In the genomic region with DNA sequence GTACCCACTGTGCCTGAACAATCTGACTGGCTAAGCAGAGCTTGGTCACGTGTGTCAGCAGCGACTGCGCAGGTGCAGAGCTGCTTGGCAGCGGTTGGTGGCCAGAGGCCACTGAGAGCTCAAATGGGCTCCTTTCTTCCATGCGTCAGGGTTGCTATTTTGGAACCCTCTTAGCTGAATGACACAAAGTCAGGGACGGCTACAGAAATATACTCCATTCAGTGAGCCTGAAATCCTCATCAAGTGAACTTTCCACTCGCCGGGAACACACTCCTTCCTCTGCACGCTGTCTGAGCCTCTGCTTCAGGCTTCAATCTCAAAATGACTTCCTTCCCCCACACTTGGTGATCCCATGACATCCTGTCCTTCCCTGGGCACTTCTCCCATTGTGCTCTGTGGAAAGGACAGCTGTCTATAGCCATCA, we compare ENCODE assay signal across 9 mouse cellular contexts. TPM values are rescaled to one million over a fixed set of nuclear protein-coding genes. Genes with fewer than 3 reads are reported as not detected.
DNase-seq lines count a peak whose midpoint lies in the region; ATAC-seq lines count a peak whose summit lies in the region.
"Had no signal": no experiment of that assay in that cellular context is flagged by ENCODE, and none has a peak within 500 bp of the region (broad histone marks: within the 10 kb centered on the region; RNA-seq: fewer than 3 reads in every experiment).

No protein-coding gene starts in this region.

- no peaks in the 10 kb centered on the region for H3K27me3 ChIP-seq in neural tube, embryonic 11.5 days (ENCODE audit: control insufficient read depth, insufficient read depth, low read length)
- H3K27me3 ChIP-seq in heart, embryonic 16.5 days (ENCODE audit: control insufficient read depth, insufficient read depth, low read length) = no peaks in the 10 kb centered on the region
- no peaks in the 10 kb centered on the region for H3K27me3 ChIP-seq in liver, embryonic 15.5 days

- no peak for ATAC-seq in neural tube, embryonic 11.5 days (ENCODE audit: insufficient read depth, low FRiP score, low TSS enrichment)
- ATAC-seq in heart, embryonic 16.5 days (replicated peaks; ENCODE audit: extremely low read depth, insufficient read depth, low FRiP score) = peak; percentile 77
- ATAC-seq in liver, embryonic 15.5 days (ENCODE audit: insufficient read depth) = no peak
- no peak for ATAC-seq in inflammation-experienced regulatory T-cells, adult 6 months

- 56% methylated on average over 9 of the region's 9 CpGs for WGBS in neural tube, embryonic 11.5 days
- WGBS in heart, embryonic 16.5 days = 33% methylated on average over 9 of the region's 9 CpGs
- WGBS in liver, embryonic 15.5 days (ENCODE audit: insufficient replicate concordance) = 58% methylated on average over 9 of the region's 9 CpGs

- peak; percentile 48 for DNase-seq in adrenal gland, postnatal 14 days
- no peak for DNase-seq in adrenal gland, postnatal 4 days (ENCODE audit: low spot score in 2 of 2)
- DNase-seq in neural tube, embryonic 11.5 days (ENCODE audit: low spot score) = no peak
- DNase-seq in neural tube, embryonic 10.5 days (ENCODE audit: extremely low spot score, low spot score) = no peak
- no peak for DNase-seq in embryo, embryonic 10 days (ENCODE audit: low spot score)

- H3K9ac ChIP-seq in neural tube, embryonic 11.5 days (ENCODE audit: low read length) = no peak overlapping the region
- peak overlapping the region; percentile 11 for H3K9ac ChIP-seq in heart, embryonic 16.5 days (ENCODE audit: low read length)
- H3K9ac ChIP-seq in liver, embryonic 15.5 days = no peak overlapping the region
- H3K9ac ChIP-seq: liver, embryonic 14.5 days had no signal

- peaks cover 10% of the 10 kb centered on the region for H3K4me1 ChIP-seq in neural tube, embryonic 11.5 days (ENCODE audit: control insufficient read depth, insufficient read depth, low read length)
- peaks cover 29% of the 10 kb centered on the region for H3K4me1 ChIP-seq in heart, embryonic 16.5 days (ENCODE audit: control insufficient read depth, insufficient read depth, low read length)
- peaks cover 25% of the 10 kb centered on the region for H3K4me1 ChIP-seq in liver, embryonic 15.5 days (replicated peaks)

- H3K27ac ChIP-seq in neural tube, embryonic 11.5 days (ENCODE audit: low read depth, low read length) = 0 out of 2 replicates have a peak overlapping the region, but pooled peaks have one; percentile 27
- H3K27ac ChIP-seq in heart, embryonic 16.5 days (ENCODE audit: low read length) = peak overlapping the region; percentile 91
- H3K27ac ChIP-seq in liver, embryonic 15.5 days (replicated peaks) = peak overlapping the region; percentile 76
- H3K27ac ChIP-seq: liver, embryonic 14.5 days had no signal

- no peaks in the 10 kb centered on the region for H3K9me3 ChIP-seq in neural tube, embryonic 11.5 days (ENCODE audit: control insufficient read depth, low read length)
- peaks cover 5% of the 10 kb centered on the region for H3K9me3 ChIP-seq in heart, embryonic 16.5 days (replicated peaks; ENCODE audit: control insufficient read depth, low read length)
- H3K9me3 ChIP-seq in liver, embryonic 15.5 days (replicated peaks) = no peaks in the 10 kb centered on the region

- H3K36me3 ChIP-seq in neural tube, embryonic 11.5 days (ENCODE audit: control insufficient read depth, insufficient read depth, low read length) = peaks cover 2% of the 10 kb centered on the region; the same call in 1 of the 2 replicates
- peaks cover 22% of the 10 kb centered on the region for H3K36me3 ChIP-seq in heart, embryonic 16.5 days (ENCODE audit: control insufficient read depth, insufficient read depth)
- H3K36me3 ChIP-seq in liver, embryonic 15.5 days (replicated peaks) = no peaks in the 10 kb centered on the region

- no peak overlapping the region for H3K4me2 ChIP-seq in neural tube, embryonic 11.5 days (ENCODE audit: low read depth)
- H3K4me2 ChIP-seq in heart, embryonic 16.5 days (ENCODE audit: low read depth, low read length) = peak overlapping the region; percentile 58
- no peak overlapping the region for H3K4me2 ChIP-seq in liver, embryonic 15.5 days

- H3K4me3 ChIP-seq in neural tube, embryonic 11.5 days (ENCODE audit: low read depth, low read length) = no peak overlapping the region
- H3K4me3 ChIP-seq in heart, embryonic 16.5 days (ENCODE audit: low read length) = peak overlapping the region; percentile 24; the same call in 1 of the 2 replicates
- H3K4me3 ChIP-seq in liver, embryonic 15.5 days (replicated peaks) = no peak overlapping the region

RNA-seq across cellular contexts. Expression of a gene that starts 16.1 kb away (rescaled TPM):
- 39.1 and 40.4 TPM in 2 replicates for total RNA-seq in adrenal gland, postnatal 14 days (2021)
- total RNA-seq in adrenal gland, postnatal 4 days (2021) = 10 to 100 TPM; 81.1 to 82.7 TPM
- polyA plus RNA-seq in neural tube, embryonic 11.5 days (2014; fragmentation: Nextera tagmentation; extraction: Ambion mirVana) = 157 and 163 TPM in 2 replicates
- 95.3 and 104 TPM in 2 replicates for polyA plus RNA-seq in heart, embryonic 16.5 days (2015; fragmentation: Nextera tagmentation; extraction: Ambion mirVana)
- 25.5 and 28.7 TPM in 2 replicates for polyA plus RNA-seq in liver, embryonic 15.5 days (2015; fragmentation: Nextera tagmentation; extraction: Ambion mirVana)
- polyA plus RNA-seq in inflammation-experienced regulatory T-cells, adult 6 months (2017; shearing (Covaris generic)) = under 1 TPM in 2 of 3 experiments, not detected in 1; 0.70 to 0.77 TPM

Comparison
In these comparisons a context has a peak if more than half of its experiments do, and no peak if none do; other contexts are left out.
1. H3K27ac ChIP-seq: peak in every context shown above with its lines; median percentile 91 in heart, embryonic 16.5 days; 76 in liver, embryonic 15.5 days; 27 in neural tube, embryonic 11.5 days.
2. RNA of a gene that starts 16.1 kb away (polyA plus RNA-seq): 157 to 163 TPM in neural tube, embryonic 11.5 days, 95.3 to 104 TPM in heart, embryonic 16.5 days and 25.5 to 28.7 TPM in liver, embryonic 15.5 days; 0.70 to 0.77 TPM in inflammation-experienced regulatory T-cells, adult 6 months; every median in the first group is over 10 times any median in the second.